Mouse (Mus musculus): ENCODE results near the gene Gale. TPM values are rescaled to one million over a fixed set of nuclear protein-coding genes. Genes with fewer than 3 reads are reported as not detected.
"Not testable (repeated sequence)": the region's sequence is repeated elsewhere in the genome, so short reads cannot be mapped to it uniquely, and the experiment has no call there.

The Gale gene
- total and polyA plus RNA-seq, 2 experiments from 2014 or later: 10.4 to 18.2 TPM

DNA sequence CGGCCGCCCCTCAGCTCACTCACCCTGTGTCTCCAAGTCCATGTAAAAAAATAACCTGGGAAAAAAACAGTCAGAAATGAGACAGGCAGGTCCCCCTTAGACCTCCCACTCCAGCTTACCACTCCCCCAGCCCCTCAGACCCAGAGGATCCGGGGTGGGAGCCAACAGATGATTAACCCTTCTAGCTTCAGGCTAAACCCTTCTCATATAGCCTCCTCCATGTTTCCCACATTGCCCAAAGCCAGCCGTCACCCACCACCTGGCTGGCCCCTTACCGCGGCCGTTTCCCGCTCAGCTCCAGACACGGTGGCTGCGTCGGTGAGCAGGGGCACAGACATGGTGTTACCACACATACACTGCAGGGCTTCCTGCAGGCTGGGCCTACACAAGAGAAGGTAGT, 7.1 kb downstream of the Gale start:
- H3K4me1 ChIP-seq (ENCODE audit: control insufficient read depth, insufficient read depth): 0 out of 2 replicates have a peak, but pooled peaks cover 7% of the 10 kb centered on the region
- no peak overlapping the region for H3K4me2 ChIP-seq (ENCODE audit: low read depth, low read length)
- TF ChIP-seq EP300 (IDR thresholded peaks at IDR 0.05; ENCODE audit: low read depth): no peak
- no peak for TF ChIP-seq CTCF (IDR thresholded peaks at IDR 0.05; ENCODE audit: low read depth)
- H3K9ac ChIP-seq (replicated peaks; ENCODE audit: low read depth, low read length): no peak overlapping the region
- no peaks in the 10 kb centered on the region for H3K9me3 ChIP-seq (replicated peaks; ENCODE audit: control insufficient read depth, low read length)
- DNase-seq (ENCODE audit: low spot score) (no peak), ATAC-seq (ENCODE audit: insufficient read depth, low read depth) (no peak)
- no peaks in the 10 kb centered on the region for H3K27me3 ChIP-seq (ENCODE audit: control insufficient read depth, insufficient read depth, low read length)
- peaks cover 47% of the 10 kb centered on the region for H3K36me3 ChIP-seq (replicated peaks; ENCODE audit: control insufficient read depth, insufficient read depth, low read length)
- no peak overlapping the region for H3K27ac ChIP-seq (ENCODE audit: low read depth)
- no peak overlapping the region for H3K4me3 ChIP-seq (ENCODE audit: low read depth, low read length)
- 90% methylated on average over 11 of the region's 11 CpGs for WGBS

DNA sequence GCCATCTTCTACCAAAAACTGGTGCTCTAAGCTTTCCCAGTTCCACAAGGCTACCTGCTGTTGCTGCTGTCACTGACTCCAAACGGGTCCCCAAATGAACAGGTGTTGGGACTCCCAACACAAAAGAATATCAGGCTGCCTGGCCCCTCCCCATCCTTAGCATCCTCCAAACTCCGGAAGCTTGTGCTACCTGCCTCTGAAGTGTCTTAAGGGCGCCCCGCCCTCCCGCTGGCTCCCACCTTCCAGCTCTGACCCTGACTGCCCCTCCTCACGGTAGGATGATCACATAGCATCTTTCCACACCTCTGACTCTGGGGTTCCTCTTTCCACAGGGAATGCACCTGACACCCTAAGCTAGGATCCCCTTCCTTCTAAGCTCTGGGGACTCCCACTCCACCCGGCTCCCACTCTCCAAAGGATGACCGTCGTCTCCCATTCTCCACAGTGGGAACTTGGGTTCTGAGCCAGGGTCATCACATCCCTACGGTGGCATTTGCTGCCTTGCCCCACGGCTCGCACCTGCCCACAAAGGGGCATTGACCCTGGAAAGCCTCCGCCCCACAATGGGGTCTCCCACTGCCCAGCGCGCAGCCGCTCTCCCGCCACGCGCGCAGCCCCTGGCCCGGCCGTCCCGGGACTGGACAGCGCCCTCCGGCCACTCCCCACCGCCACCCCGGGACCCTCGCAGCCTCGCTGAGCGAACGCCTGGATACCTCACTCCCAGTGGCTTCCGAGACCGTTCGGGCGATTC, 8.5 kb downstream of the Gale start:
- Histone ChIP-seq H3K4me2 (ENCODE audit: low read depth, low read length) (peak overlapping the region; percentile 82), H3K9ac (replicated peaks; ENCODE audit: low read depth, low read length) (peak overlapping the region; percentile 80), H3K9me3 (replicated peaks; ENCODE audit: control insufficient read depth, low read length) (no peaks in the 10 kb centered on the region), H3K27ac (ENCODE audit: low read depth) (peak overlapping the region; percentile 63), H3K36me3 (replicated peaks; ENCODE audit: control insufficient read depth, insufficient read depth, low read length) (peaks cover 51% of the 10 kb centered on the region), H3K27me3 (ENCODE audit: control insufficient read depth, insufficient read depth, low read length) (no peaks in the 10 kb centered on the region), H3K4me1 (ENCODE audit: control insufficient read depth, insufficient read depth) (0 out of 2 replicates have a peak, but pooled peaks cover 7% of the 10 kb centered on the region), H3K4me3 (ENCODE audit: low read depth, low read length) (peak overlapping the region; percentile 81)
- no peak for TF ChIP-seq EP300 (IDR thresholded peaks at IDR 0.05; ENCODE audit: low read depth)
- TF ChIP-seq CTCF (IDR thresholded peaks at IDR 0.05; ENCODE audit: low read depth): no peak
- ATAC-seq (ENCODE audit: insufficient read depth, low read depth) (peak; percentile 17; the same call in 1 of the 2 replicates), DNase-seq (ENCODE audit: low spot score) (no peak)
- WGBS: under 1% methylated on average over 31 of the region's 35 CpGs

DNA sequence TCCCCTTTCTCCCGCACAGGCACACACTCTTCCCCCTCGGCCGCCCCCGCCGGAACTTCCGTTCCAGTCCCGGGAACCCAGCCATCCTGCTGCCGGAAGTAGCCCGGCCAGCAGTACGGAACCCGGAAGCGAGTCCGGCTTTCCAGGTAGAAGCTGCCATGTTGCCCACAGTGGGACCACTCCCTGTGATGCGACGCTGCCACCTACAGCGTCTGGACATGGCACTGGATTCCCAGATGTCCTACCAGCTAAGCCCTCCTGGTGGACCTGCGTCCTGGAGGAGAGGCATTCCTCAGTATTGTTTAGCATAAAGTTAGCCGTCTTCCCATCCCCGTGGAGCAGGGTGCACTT, 9.0 kb downstream of the Gale start, which contains the start of gene Lypla2:
Lypla2 (minus strand) TSS at position 71 of the 351 bp plus-strand sequence.
- DNase-seq (ENCODE audit: low spot score) (peak; percentile 85), ATAC-seq (ENCODE audit: insufficient read depth, low read depth) (peak; percentile 84)
- Histone ChIP-seq H3K27ac (ENCODE audit: low read depth) (peak within 1 kb of the TSS; percentile 63), H3K4me2 (ENCODE audit: low read depth, low read length) (peak within 1 kb of the TSS; percentile 82), H3K27me3 (ENCODE audit: control insufficient read depth, insufficient read depth, low read length) (no peaks in the 10 kb centered on the region), H3K4me1 (ENCODE audit: control insufficient read depth, insufficient read depth) (0 out of 2 replicates have a peak, but pooled peaks cover 7% of the 10 kb centered on the region), H3K9me3 (replicated peaks; ENCODE audit: control insufficient read depth, low read length) (no peaks in the 10 kb centered on the region), H3K9ac (replicated peaks; ENCODE audit: low read depth, low read length) (peak within 1 kb of the TSS; percentile 80), H3K36me3 (replicated peaks; ENCODE audit: control insufficient read depth, insufficient read depth, low read length) (peaks cover 49% of the 10 kb centered on the region), H3K4me3 (ENCODE audit: low read depth, low read length) (peak within 1 kb of the TSS; percentile 81)
- under 1% methylated on average over 19 of the region's 19 CpGs for WGBS
- TF ChIP-seq CTCF (IDR thresholded peaks at IDR 0.05; ENCODE audit: low read depth) (no peak), EP300 (IDR thresholded peaks at IDR 0.05; ENCODE audit: low read depth) (0 out of 2 replicates have a peak, but pooled peaks have one; percentile 33)

DNA sequence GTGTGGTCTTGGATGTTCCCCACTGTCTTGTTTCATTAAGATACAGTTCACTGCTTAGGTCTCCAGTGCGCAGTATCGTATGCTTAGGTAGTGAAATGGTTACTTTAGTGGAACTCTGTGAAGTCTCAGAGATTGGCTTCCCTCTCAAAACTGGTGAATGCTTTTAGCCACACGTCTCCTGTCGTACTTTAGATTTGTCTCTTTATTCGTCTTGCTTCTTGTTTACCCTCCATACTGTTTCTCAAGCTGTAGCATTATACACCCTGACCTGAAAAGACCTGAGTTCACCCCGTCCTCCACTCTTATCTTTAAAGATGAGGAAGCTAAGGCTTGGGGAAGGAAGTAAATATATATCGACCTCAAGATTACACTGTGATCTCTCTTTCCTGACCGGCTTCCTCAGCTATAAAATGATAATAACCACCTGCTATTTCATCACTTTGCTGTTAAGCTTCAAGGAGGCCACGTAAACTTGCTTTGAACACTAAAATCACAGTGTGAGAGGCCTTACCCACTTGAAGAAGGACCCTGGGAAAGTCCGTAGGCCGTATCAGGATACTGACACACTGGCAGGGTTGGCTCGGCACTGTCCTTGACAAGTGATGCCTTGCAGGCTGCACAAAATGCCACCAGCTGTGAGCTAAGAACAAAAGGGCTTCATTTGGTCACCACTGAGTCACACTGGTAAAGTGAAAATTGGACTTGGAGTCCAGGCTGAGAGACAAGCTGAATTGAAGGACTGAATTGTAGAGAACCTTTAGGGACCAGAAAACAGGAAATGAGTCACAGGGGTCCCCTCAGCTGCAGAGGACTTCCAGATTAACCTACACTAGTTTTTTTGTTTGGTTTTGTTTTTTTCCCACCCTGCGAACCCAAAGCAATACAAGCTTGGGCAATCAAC, 9.6 kb downstream of the Gale start:
- peak overlapping the region; percentile 82 for H3K4me2 ChIP-seq (ENCODE audit: low read depth, low read length)
- 0 out of 2 replicates have a peak, but pooled peaks cover 7% of the 10 kb centered on the region for H3K4me1 ChIP-seq (ENCODE audit: control insufficient read depth, insufficient read depth)
- ATAC-seq (ENCODE audit: insufficient read depth, low read depth): no peak
- peak overlapping the region; percentile 81 for H3K4me3 ChIP-seq (ENCODE audit: low read depth, low read length)
- WGBS: 47% methylated on average over 13 of the region's 13 CpGs
- H3K36me3 ChIP-seq (replicated peaks; ENCODE audit: control insufficient read depth, insufficient read depth, low read length): peaks cover 43% of the 10 kb centered on the region
- no peak for TF ChIP-seq EP300 (IDR thresholded peaks at IDR 0.05; ENCODE audit: low read depth)
- TF ChIP-seq CTCF (IDR thresholded peaks at IDR 0.05; ENCODE audit: low read depth): no peak
- H3K27ac ChIP-seq (ENCODE audit: low read depth): peak overlapping the region; percentile 63
- no peaks in the 10 kb centered on the region for H3K27me3 ChIP-seq (ENCODE audit: control insufficient read depth, insufficient read depth, low read length)
- DNase-seq (ENCODE audit: low spot score): no peak
- H3K9ac ChIP-seq (replicated peaks; ENCODE audit: low read depth, low read length): no peak overlapping the region
- H3K9me3 ChIP-seq (replicated peaks; ENCODE audit: control insufficient read depth, low read length): no peaks in the 10 kb centered on the region

DNA sequence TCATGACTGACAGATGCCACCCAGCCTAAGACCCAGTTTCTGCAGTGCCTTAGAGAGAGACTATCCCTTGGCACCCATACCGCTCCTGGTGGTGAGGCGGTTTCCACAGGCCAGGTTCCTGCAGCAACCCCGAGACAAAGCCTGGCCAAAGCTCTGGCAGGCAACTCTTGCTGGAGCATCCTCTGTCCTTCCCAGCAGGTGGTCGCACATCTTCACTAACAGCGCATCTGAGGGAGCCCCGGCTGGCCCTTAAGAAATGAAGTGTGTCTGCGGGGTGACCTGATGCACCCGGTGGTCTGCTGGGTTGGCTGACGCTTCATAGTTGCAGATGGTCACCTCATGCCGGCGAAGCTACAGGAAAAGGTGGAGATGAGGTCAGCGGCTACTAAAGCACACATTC, 12.6 kb downstream of the Gale start:
- DNase-seq (ENCODE audit: low spot score) (no peak), ATAC-seq (ENCODE audit: insufficient read depth, low read depth) (no peak)
- H3K4me1 ChIP-seq (ENCODE audit: control insufficient read depth, insufficient read depth): 0 out of 2 replicates have a peak, but pooled peaks cover 7% of the 10 kb centered on the region
- H3K4me2 ChIP-seq (ENCODE audit: low read depth, low read length): no peak overlapping the region
- H3K27ac ChIP-seq (ENCODE audit: low read depth): no peak overlapping the region
- TF ChIP-seq EP300 (IDR thresholded peaks at IDR 0.05; ENCODE audit: low read depth) (no peak), CTCF (IDR thresholded peaks at IDR 0.05; ENCODE audit: low read depth) (no peak)
- H3K9ac ChIP-seq (replicated peaks; ENCODE audit: low read depth, low read length): no peak overlapping the region
- H3K36me3 ChIP-seq (replicated peaks; ENCODE audit: control insufficient read depth, insufficient read depth, low read length): peaks cover 21% of the 10 kb centered on the region
- H3K27me3 ChIP-seq (ENCODE audit: control insufficient read depth, insufficient read depth, low read length): no peaks in the 10 kb centered on the region
- no peaks in the 10 kb centered on the region for H3K9me3 ChIP-seq (replicated peaks; ENCODE audit: control insufficient read depth, low read length)
- 88% methylated on average over 12 of the region's 12 CpGs for WGBS
- H3K4me3 ChIP-seq (ENCODE audit: low read depth, low read length): no peak overlapping the region

DNA sequence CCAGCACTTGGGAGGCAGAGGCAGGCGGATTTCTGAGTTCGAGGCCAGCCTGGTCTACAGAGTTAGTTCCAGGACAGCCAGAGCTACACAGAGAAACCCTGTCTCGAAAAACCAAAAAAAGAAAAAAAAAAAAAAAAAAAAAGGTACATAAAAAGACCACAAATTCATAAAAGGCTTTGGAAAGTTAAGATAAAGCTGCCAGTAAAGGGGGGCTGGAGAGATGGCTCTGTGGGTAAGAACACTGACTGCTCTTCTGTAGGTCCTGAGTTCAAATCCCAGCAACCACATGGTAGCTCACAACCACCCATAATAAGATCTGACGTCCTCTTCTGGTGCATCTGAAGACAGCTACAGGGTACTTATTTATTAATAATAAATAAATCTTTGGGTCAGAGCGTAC, 16.7 kb downstream of the Gale start:
- not testable (repeated sequence) for H3K9me3 ChIP-seq (replicated peaks; ENCODE audit: control insufficient read depth, low read length); H3K4me3 ChIP-seq (ENCODE audit: low read depth, low read length); H3K27ac ChIP-seq (ENCODE audit: low read depth); H3K9ac ChIP-seq (replicated peaks; ENCODE audit: low read depth, low read length); H3K4me1 ChIP-seq (ENCODE audit: control insufficient read depth, insufficient read depth); H3K27me3 ChIP-seq (ENCODE audit: control insufficient read depth, insufficient read depth, low read length); ATAC-seq (ENCODE audit: insufficient read depth, low read depth); DNase-seq (ENCODE audit: low spot score); H3K4me2 ChIP-seq (ENCODE audit: low read depth, low read length)
- 94% methylated on average over 5 of the region's 5 CpGs for WGBS
- peaks cover 39% of the 10 kb centered on the region for H3K36me3 ChIP-seq (replicated peaks; ENCODE audit: control insufficient read depth, insufficient read depth, low read length)
